Mouse (Mus musculus) small intestine, adult 2 months (tissue): ENCODE results near the gene Rbp2.

Experiments used
- CTCF ChIP-seq: fragments of 200-500 bp; IDR thresholded peaks from 2 replicates; pipeline ENCODE4 v1.5.1; 2012; ENCODE audit warnings: low read depth, mild to moderate bottlenecking, control low read depth, inconsistent platforms, low read length, moderate library complexity, mixed read lengths; ENCODE audit not compliant: insufficient replicate concordance, insufficient read length; ENCODE audit errors: extremely low read depth
- POLR2A ChIP-seq: fragments of 200-500 bp; IDR thresholded peaks from 2 replicates; pipeline ENCODE4 v1.6.1; 2012; ENCODE audit warnings: low read depth, mild to moderate bottlenecking, control low read depth, inconsistent platforms, low read length, moderate library complexity

- TF ChIP-seq POLR2A = no peak
- TF ChIP-seq CTCF = no peak
Measured at GRCm38 (mm10) chr9:98534675-98535280, 48.9 kb downstream of the Rbp2 start.
